ENCODE assay signal across 12 mouse cellular contexts in genomic region chr13:59100086-59100485, GRCm38 (mm10).
"Had no signal": no experiment of that assay in that cellular context is flagged by ENCODE, and none has a peak within 500 bp of the region (broad histone marks: within the 10 kb centered on the region; RNA-seq: fewer than 3 reads in every experiment).

No protein-coding gene starts in this region.

- H3K9me3 ChIP-seq: limb, embryonic 15.5 days; liver, embryonic 12.5 days; midbrain, embryonic 13.5 days; neural tube, embryonic 15.5 days had no signal

- ATAC-seq: liver, embryonic 12.5 days; midbrain, embryonic 13.5 days had no signal

- H3K27ac ChIP-seq: limb, embryonic 15.5 days; liver, embryonic 12.5 days; midbrain, embryonic 13.5 days; neural tube, embryonic 15.5 days had no signal

- H3K4me2 ChIP-seq: limb, embryonic 15.5 days; liver, embryonic 12.5 days; midbrain, embryonic 13.5 days; neural tube, embryonic 15.5 days had no signal

- H3K9ac ChIP-seq: limb, embryonic 15.5 days; liver, embryonic 12.5 days; midbrain, embryonic 13.5 days; neural tube, embryonic 15.5 days had no signal

- H3K4me1 ChIP-seq: liver, embryonic 12.5 days had no signal

- DNase-seq: kidney, adult 18-20 months; kidney, postnatal 14 days; layer of hippocampus, adult 9-11 months; layer of hippocampus, postnatal 36 days; right cerebral cortex, adult 18-20 months; right cerebral cortex, postnatal 25 days; thymus, postnatal 4 days had no signal

- H3K4me3 ChIP-seq: limb, embryonic 15.5 days; liver, embryonic 12.5 days; midbrain, embryonic 13.5 days; myocyte; neural tube, embryonic 15.5 days had no signal

- H3K36me3 ChIP-seq: limb, embryonic 15.5 days; liver, embryonic 12.5 days; midbrain, embryonic 13.5 days; neural tube, embryonic 15.5 days had no signal

- H3K27me3 ChIP-seq: liver, embryonic 12.5 days; midbrain, embryonic 13.5 days; neural tube, embryonic 15.5 days had no signal
